ENCODE assay signal across 9 mouse cellular contexts in the genomic region with DNA sequence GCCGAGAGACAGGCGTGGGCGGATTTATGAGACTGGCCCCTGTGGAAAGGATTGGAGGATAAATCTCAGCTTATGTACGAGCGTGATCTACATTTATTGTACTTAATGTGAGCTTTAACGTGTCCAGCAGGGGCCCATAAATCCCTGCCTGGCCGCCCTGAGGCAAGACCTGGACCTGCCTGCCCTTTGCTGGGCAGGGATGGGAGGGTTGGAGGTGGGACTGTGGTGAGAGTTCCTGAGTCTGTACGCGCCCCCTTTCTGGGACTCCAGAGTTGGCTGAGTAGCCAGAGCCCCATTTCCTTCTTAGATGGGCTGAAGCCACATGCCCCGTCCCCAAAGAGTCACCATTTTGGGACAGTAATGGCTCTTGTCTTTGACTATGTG.
DNase-seq lines count a peak whose midpoint lies in the region; ATAC-seq lines count a peak whose summit lies in the region.
"Had no signal": no experiment of that assay in that cellular context is flagged by ENCODE, and none has a peak within 500 bp of the region (broad histone marks: within the 10 kb centered on the region; RNA-seq: fewer than 3 reads in every experiment).

No protein-coding gene starts in this region.

- peak overlapping the region; percentile 75 for H3K27ac ChIP-seq in limb, embryonic 15.5 days
- H3K27ac ChIP-seq in stomach, embryonic 16.5 days (ENCODE audit: low read length), result peak overlapping the region; percentile 21; the same call in 1 of the 2 replicates
- H3K27ac ChIP-seq: left cerebral cortex, adult 2 months had no signal

- H3K9ac ChIP-seq in limb, embryonic 15.5 days, result 0 out of 2 replicates have a peak overlapping the region, but pooled peaks have one; percentile 15
- peak overlapping the region; percentile 54 for H3K9ac ChIP-seq in stomach, embryonic 16.5 days (ENCODE audit: low read length)

- peak overlapping the region; percentile 64 for H3K4me2 ChIP-seq in limb, embryonic 15.5 days
- H3K4me2 ChIP-seq in stomach, embryonic 16.5 days (ENCODE audit: low read depth, low read length), result peak overlapping the region; percentile 56

- H3K4me1 ChIP-seq in limb, embryonic 15.5 days, result peaks cover 35% of the 10 kb centered on the region
- peaks cover 11% of the 10 kb centered on the region for H3K4me1 ChIP-seq in stomach, embryonic 16.5 days (ENCODE audit: control insufficient read depth, insufficient read depth, low read length)

- H3K27me3 ChIP-seq in limb, embryonic 15.5 days, result no peaks in the 10 kb centered on the region
- no peaks in the 10 kb centered on the region; the same call in 1 of the 2 replicates for H3K27me3 ChIP-seq in stomach, embryonic 16.5 days (ENCODE audit: control insufficient read depth, insufficient read depth, low read length)

- ATAC-seq in limb, embryonic 15.5 days (ENCODE audit: insufficient number of reproducible peaks, low FRiP score, low TSS enrichment, low read depth), result peak; percentile 35; the same call in 1 of the 2 replicates
- peak; percentile 51; the same call in 1 of the 2 replicates for ATAC-seq in stomach, embryonic 16.5 days (ENCODE audit: insufficient read depth, low FRiP score)
- ATAC-seq in frontal cortex, adult (ENCODE audit: low TSS enrichment), result no peak

- 5% methylated on average over 10 of the region's 10 CpGs for WGBS in limb, embryonic 15.5 days
- WGBS in stomach, embryonic 16.5 days, result 13% methylated on average over 10 of the region's 10 CpGs

- no peaks in the 10 kb centered on the region for H3K9me3 ChIP-seq in limb, embryonic 15.5 days
- no peaks in the 10 kb centered on the region for H3K9me3 ChIP-seq in stomach, embryonic 16.5 days (replicated peaks; ENCODE audit: control insufficient read depth, low read length)

- peak overlapping the region; percentile 36 for H3K4me3 ChIP-seq in limb, embryonic 15.5 days
- peak overlapping the region; percentile 37 for H3K4me3 ChIP-seq in stomach, embryonic 16.5 days (replicated peaks; ENCODE audit: low read length)

- H3K36me3 ChIP-seq in limb, embryonic 15.5 days, result no peaks in the 10 kb centered on the region
- H3K36me3 ChIP-seq in stomach, embryonic 16.5 days (ENCODE audit: control insufficient read depth, insufficient read depth, low read length), result no peaks in the 10 kb centered on the region

- DNase-seq in embryo, embryonic 10 days (ENCODE audit: low spot score), result peak; percentile 45
- no peak for DNase-seq in embryo, embryonic 9.5 days (ENCODE audit: extremely low spot score)
- peak; percentile 43 for DNase-seq in retina, adult 2 months (ENCODE audit: low read depth, low spot score)
- DNase-seq in retina, embryonic 14.5 days (ENCODE audit: low spot score), result no peak
- DNase-seq in layer of hippocampus, postnatal 36 days, result no peak

Comparison
In these comparisons a context has a peak if more than half of its experiments do, and no peak if none do; other contexts are left out.
1. DNase-seq: peak in embryo, embryonic 10 days (single experiment) and retina, adult 2 months (single experiment); none in embryo, embryonic 9.5 days (single experiment), retina, embryonic 14.5 days (single experiment) and layer of hippocampus, postnatal 36 days (0 of 2).